Mouse (Mus musculus): ENCODE results near the gene Dnajc30. TPM values are rescaled to one million over a fixed set of nuclear protein-coding genes. Genes with fewer than 3 reads are reported as not detected.

The Dnajc30 gene
- polyA plus RNA-seq, 1 experiment = 18.1 TPM

DNA sequence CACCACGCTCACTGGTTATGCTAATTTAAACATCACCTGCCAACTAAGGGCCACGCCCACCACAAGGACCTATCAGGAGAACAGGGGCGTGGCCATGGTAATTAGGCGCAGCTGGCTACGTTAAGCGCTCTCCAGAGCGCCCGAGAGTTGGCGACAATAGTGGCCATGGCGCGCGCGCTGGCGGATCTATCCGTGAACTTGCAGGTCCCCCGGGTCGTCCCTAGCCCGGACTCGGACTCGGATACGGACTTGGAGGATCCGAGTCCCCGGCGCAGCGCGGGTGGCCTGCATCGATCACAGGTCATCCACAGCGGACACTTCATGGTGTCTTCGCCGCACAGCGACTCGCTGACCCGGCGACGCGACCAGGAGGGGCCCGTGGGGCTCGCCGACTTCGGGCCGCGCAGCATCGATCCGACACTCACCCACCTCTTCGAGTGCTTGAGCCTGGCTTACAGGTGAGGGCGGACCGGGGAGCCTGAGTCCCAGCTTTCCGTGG is 42.8 kb downstream of the Dnajc30 start:
- no peak overlapping the region for H3K27ac ChIP-seq (ENCODE audit: insufficient read depth, low read length)
- H3K4me1 ChIP-seq (ENCODE audit: control insufficient read depth, insufficient read depth, low read length) = no peaks in the 10 kb centered on the region
- peak overlapping the region; percentile 19; the same call in 1 of the 2 replicates for H3K4me3 ChIP-seq (ENCODE audit: insufficient read depth, low read length)
- TF ChIP-seq CTCF (IDR thresholded peaks at IDR 0.05; ENCODE audit: borderline replicate concordance, insufficient read depth, low read length) = no peak
- no peak for TF ChIP-seq POLR2A (IDR thresholded peaks at IDR 0.05; ENCODE audit: low read depth, low read length)

DNA sequence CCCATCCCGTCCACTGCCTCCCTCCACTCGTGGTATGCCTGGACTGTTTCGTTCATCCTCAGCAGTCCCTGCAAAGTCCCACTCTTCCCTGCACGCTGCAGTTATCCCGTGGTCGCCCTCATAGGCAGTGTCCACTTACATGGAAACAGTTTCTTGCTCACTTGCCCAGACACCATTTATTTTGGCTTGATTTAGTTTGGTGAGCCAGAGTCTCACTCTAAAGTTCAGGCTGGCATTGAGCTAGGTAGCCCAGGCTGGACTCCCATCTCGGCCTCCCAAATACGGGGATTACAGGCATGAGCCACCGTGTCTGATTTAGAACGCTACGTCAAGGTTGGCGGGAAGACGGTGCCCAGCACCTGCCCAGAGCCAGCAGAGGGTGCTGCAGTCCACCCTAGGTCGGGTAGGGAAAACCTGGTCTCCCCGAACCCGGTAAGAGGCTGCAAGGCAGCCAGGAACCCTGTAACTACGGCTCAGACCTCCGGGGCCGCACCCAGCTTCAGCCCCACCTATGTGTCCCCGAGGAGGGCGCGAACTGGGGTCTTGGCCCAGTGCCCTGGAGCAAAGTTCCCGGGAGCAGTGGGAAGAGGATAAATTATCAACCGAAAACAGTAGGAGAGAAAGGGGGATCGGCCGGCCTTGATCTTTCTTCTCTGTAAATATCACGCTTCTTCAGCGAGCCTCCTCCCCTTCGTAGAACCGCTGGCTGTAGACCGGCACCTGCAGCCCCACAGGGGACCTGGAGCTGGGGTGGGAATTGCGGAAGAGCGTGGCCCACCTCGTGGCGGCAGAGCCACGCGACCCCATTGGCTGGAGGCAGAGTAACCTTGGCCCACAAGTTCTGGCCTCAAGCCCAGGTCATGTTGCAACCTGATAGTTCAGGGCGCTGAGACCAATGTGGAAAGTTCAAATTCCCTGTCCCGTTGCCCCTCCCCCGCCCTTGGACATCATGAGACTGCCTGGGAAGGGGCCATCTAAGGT is 43.8 kb downstream of the Dnajc30 start:
- Histone ChIP-seq H3K27ac (ENCODE audit: insufficient read depth, low read length) (no peak overlapping the region), H3K4me1 (ENCODE audit: control insufficient read depth, insufficient read depth, low read length) (no peaks in the 10 kb centered on the region), H3K4me3 (ENCODE audit: insufficient read depth, low read length) (no peak overlapping the region)
- TF ChIP-seq POLR2A (IDR thresholded peaks at IDR 0.05; ENCODE audit: low read depth, low read length) (no peak), CTCF (IDR thresholded peaks at IDR 0.05; ENCODE audit: borderline replicate concordance, insufficient read depth, low read length) (peak; percentile 65; the same call in 1 of the 2 replicates)

DNA sequence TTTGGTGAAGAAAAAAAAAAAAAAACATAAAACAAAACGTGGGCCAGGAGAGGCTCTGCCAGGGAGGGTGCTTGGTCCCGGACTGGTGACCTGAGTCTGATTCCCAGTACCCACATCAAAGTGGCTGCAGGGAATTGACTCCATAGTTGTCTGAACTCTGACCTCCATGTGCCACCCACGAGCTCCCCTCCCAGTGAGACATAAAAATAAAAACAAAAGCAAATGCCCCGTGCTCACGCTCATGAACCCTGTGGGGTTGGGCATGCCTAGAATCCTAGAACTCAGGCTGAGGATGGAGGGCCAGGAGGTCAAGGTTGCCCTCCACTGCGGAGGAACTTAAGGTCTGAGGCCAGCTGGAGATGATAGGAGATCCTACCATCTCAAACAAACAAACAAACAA is 45.0 kb downstream of the Dnajc30 start:
- Histone ChIP-seq H3K4me1 (ENCODE audit: control insufficient read depth, insufficient read depth, low read length) (no peaks in the 10 kb centered on the region), H3K27ac (ENCODE audit: insufficient read depth, low read length) (no peak overlapping the region), H3K4me3 (ENCODE audit: insufficient read depth, low read length) (no peak overlapping the region)
- no peak for TF ChIP-seq POLR2A (IDR thresholded peaks at IDR 0.05; ENCODE audit: low read depth, low read length)
- TF ChIP-seq CTCF (IDR thresholded peaks at IDR 0.05; ENCODE audit: borderline replicate concordance, insufficient read depth, low read length) = no peak

DNA sequence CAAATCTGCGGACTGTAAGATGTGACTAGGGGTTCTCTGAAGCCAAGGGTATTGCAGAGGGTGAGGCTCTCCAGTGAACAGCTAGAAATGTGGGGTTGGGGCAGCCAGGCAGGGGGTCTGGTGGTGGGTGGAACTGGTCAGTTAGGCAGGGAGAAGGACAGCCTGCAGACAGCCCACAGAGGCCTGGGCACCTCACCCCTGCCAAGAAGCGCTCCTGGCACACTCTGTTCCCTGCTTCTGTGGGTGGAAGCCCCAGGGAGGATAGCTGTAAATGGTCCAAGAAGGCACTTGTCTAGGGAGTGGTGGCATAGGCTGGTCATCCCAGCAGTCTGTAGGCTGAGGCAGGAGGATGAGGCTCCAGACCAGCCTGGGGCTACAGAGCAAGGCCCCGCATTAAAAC is 45.4 kb downstream of the Dnajc30 start:
- TF ChIP-seq CTCF (IDR thresholded peaks at IDR 0.05; ENCODE audit: borderline replicate concordance, insufficient read depth, low read length) (no peak), POLR2A (IDR thresholded peaks at IDR 0.05; ENCODE audit: low read depth, low read length) (no peak)
- H3K4me3 ChIP-seq (ENCODE audit: insufficient read depth, low read length) = no peak overlapping the region
- no peak overlapping the region for H3K27ac ChIP-seq (ENCODE audit: insufficient read depth, low read length)
- no peaks in the 10 kb centered on the region for H3K4me1 ChIP-seq (ENCODE audit: control insufficient read depth, insufficient read depth, low read length)

DNA sequence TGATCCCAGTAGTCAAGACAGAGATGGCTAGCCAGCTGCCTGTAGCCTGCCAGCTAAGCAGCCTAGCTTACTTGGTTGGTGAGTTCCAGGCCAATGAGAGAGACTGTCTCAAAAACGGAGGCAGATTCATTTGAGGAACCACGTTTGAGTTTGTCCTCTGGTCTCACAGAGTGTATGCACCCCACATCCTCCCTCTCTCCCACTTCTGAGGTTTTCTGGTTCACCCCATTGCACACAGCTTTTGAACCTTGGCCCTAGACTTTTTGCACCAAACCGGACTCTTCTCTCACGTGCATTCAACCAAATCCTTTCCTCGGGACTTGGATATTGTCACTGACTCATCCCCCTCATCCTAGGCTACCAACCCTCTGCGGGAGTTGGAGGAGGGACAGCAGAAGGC is 46.0 kb downstream of the Dnajc30 start:
- no peak overlapping the region for H3K4me3 ChIP-seq (ENCODE audit: insufficient read depth, low read length)
- no peaks in the 10 kb centered on the region for H3K4me1 ChIP-seq (ENCODE audit: control insufficient read depth, insufficient read depth, low read length)
- no peak overlapping the region for H3K27ac ChIP-seq (ENCODE audit: insufficient read depth, low read length)
- TF ChIP-seq POLR2A (IDR thresholded peaks at IDR 0.05; ENCODE audit: low read depth, low read length) = no peak
- no peak for TF ChIP-seq CTCF (IDR thresholded peaks at IDR 0.05; ENCODE audit: borderline replicate concordance, insufficient read depth, low read length)

DNA sequence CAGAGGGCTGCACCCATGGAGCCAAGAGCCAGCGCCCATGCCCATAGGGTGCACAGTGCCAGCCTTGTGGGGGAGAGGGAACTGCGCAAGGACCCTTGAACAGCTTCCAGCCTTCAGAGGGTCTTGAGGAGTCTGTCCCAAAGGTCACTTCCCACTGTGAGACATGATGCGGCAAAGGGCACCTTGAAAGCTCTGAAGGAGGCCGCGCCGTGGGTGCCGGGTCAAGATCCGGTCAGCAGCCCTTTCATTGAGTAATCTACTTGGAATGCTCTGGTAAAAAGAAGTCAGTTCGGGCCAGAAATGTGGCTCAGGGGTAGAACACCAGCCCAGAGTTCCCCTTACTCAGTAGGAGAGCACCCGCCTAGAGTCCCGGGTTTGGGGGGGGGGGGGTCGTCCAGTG is 49.8 kb downstream of the Dnajc30 start:
- TF ChIP-seq POLR2A (IDR thresholded peaks at IDR 0.05; ENCODE audit: low read depth, low read length) (no peak), CTCF (IDR thresholded peaks at IDR 0.05; ENCODE audit: borderline replicate concordance, insufficient read depth, low read length) (no peak)
- no peaks in the 10 kb centered on the region for H3K4me1 ChIP-seq (ENCODE audit: control insufficient read depth, insufficient read depth, low read length)
- H3K27ac ChIP-seq (ENCODE audit: insufficient read depth, low read length) = no peak overlapping the region
- H3K4me3 ChIP-seq (ENCODE audit: insufficient read depth, low read length) = no peak overlapping the region

DNA sequence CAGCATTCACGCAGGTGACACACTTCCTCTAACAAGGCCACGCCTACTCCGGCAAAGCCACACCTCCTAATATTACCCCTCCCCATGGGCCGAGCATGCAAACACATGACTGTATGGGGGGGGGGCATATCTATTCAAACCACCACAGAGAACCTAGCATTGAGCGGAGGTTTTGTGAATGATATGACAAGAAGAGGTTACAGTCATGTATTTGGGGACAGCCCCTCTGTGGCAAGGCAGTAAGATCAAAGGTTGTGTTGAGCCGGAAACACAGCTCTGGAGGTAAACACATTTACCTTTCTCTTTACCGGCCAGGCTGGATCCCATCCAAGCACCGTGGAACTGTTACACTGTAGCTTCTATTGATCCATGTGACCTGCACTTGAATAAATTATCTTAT is 51.2 kb downstream of the Dnajc30 start:
- Histone ChIP-seq H3K4me3 (ENCODE audit: insufficient read depth, low read length) (no peak overlapping the region), H3K27ac (ENCODE audit: insufficient read depth, low read length) (no peak overlapping the region), H3K4me1 (ENCODE audit: control insufficient read depth, insufficient read depth, low read length) (no peaks in the 10 kb centered on the region)
- no peak for TF ChIP-seq CTCF (IDR thresholded peaks at IDR 0.05; ENCODE audit: borderline replicate concordance, insufficient read depth, low read length)
- TF ChIP-seq POLR2A (IDR thresholded peaks at IDR 0.05; ENCODE audit: low read depth, low read length) = no peak

Other genes with a start within 250 kb of the Dnajc30 start
- gene Tmem270, start 157.5 kb upstream of the Dnajc30 start, polyA plus RNA-seq (2011; ENCODE audit: insufficient read length, low read depth, missing spikeins) = not detected in 2 replicates
- not detected in 2 replicates for gene Cldn13, start 148.7 kb upstream of the Dnajc30 start, polyA plus RNA-seq (2011; ENCODE audit: insufficient read length, low read depth, missing spikeins)
- 4.1 and 4.2 TPM in 2 replicates for gene Mettl27, start 131.8 kb upstream of the Dnajc30 start, polyA plus RNA-seq (2011; ENCODE audit: insufficient read length, low read depth, missing spikeins)
- gene Cldn4, start 117.3 kb upstream of the Dnajc30 start, polyA plus RNA-seq (2011; ENCODE audit: insufficient read length, low read depth, missing spikeins) = not detected in 2 replicates
- not detected in 2 replicates for gene Cldn3, start 78.0 kb upstream of the Dnajc30 start, polyA plus RNA-seq (2011; ENCODE audit: insufficient read length, low read depth, missing spikeins)
- 19.1 and 20.7 TPM in 2 replicates for gene Abhd11, start 55.0 kb upstream of the Dnajc30 start, polyA plus RNA-seq (2011; ENCODE audit: insufficient read length, low read depth, missing spikeins)
- 6.9 and 10.2 TPM in 2 replicates for gene Stx1a, start 40.7 kb upstream of the Dnajc30 start, polyA plus RNA-seq (2011; ENCODE audit: insufficient read length, low read depth, missing spikeins)
- 38.0 and 49.6 TPM in 2 replicates for gene Bud23, start 757 bp downstream of the Dnajc30 start, polyA plus RNA-seq (2011; ENCODE audit: insufficient read length, low read depth, missing spikeins)
- 3.0 and 4.0 TPM in 2 replicates for gene Vps37d, start 14.1 kb downstream of the Dnajc30 start, polyA plus RNA-seq (2011; ENCODE audit: insufficient read length, low read depth, missing spikeins)
- gene Mlxipl, start 25.7 kb downstream of the Dnajc30 start, polyA plus RNA-seq (2011; ENCODE audit: insufficient read length, low read depth, missing spikeins) = not detected in 2 replicates
- 17.4 and 24.9 TPM in 2 replicates for gene Tbl2, start 85.5 kb downstream of the Dnajc30 start, polyA plus RNA-seq (2011; ENCODE audit: insufficient read length, low read depth, missing spikeins)
- gene Bcl7b, start 104.1 kb downstream of the Dnajc30 start, polyA plus RNA-seq (2011; ENCODE audit: insufficient read length, low read depth, missing spikeins) = 31.0 and 41.7 TPM in 2 replicates
- gene Baz1b, start 123.1 kb downstream of the Dnajc30 start, polyA plus RNA-seq (2011; ENCODE audit: insufficient read length, low read depth, missing spikeins) = 73.5 and 84.1 TPM in 2 replicates
- not detected in 2 replicates for gene Fzd9, start 187.0 kb downstream of the Dnajc30 start, polyA plus RNA-seq (2011; ENCODE audit: insufficient read length, low read depth, missing spikeins)